Mouse (Mus musculus) left cerebral cortex, adult 11 months (tissue): ENCODE results near the gene Olfr1375.
A peak's percentile ranks its signal among the peaks of the same experiment; 100 is the strongest.
"Not testable (repeated sequence)": the region's sequence is repeated elsewhere in the genome, so short reads cannot be mapped to it uniquely, and the experiment has no call there.

Experiments used
- DNase-seq: peaks from one replicate; pipeline ENCODE4 v3.0.0; 2022; ENCODE audit warnings: low spot score

Olfr1375 gene

GRCm38 (mm10) chr11:51047809-51048208 lies at the start of gene Olfr1375:
Gene Olfr1375, plus strand, starts transcription at chr11:51048109.
- not testable (repeated sequence) for DNase-seq

GRCm38 (mm10) chr11:51003296-51003695 lies 44.6 kb upstream of the Olfr1375 start, which contains the start of gene Olfr51:
Gene Olfr51, plus strand, starts transcription at chr11:51003596.
- DNase-seq: no peak

- DNase-seq: no peak
These were observed 36.1 kb upstream of the Olfr1375 start for GRCm38 (mm10) chr11:51011821-51012220.

- DNase-seq: no peak
These were observed 34.0 kb upstream of the Olfr1375 start, which contains the start of gene Olfr54 for GRCm38 (mm10) chr11:51013936-51014335. Gene Olfr54, plus strand, starts transcription at chr11:51014236.

GRCm38 (mm10) chr11:51016341-51016740 lies 31.6 kb upstream of the Olfr1375 start:
- DNase-seq: no peak

GRCm38 (mm10) chr11:51026811-51027210 lies 21.1 kb upstream of the Olfr1375 start:
- DNase-seq: not testable (repeated sequence)

- not testable (repeated sequence) for DNase-seq
These were observed 18.5 kb upstream of the Olfr1375 start for GRCm38 (mm10) chr11:51029381-51029780.

GRCm38 (mm10) chr11:51030225-51030624 lies 17.7 kb upstream of the Olfr1375 start:
- no peak for DNase-seq

GRCm38 (mm10) chr11:51032851-51033250 lies 15.1 kb upstream of the Olfr1375 start:
- no peak for DNase-seq

- DNase-seq: not testable (repeated sequence)
These were observed 13.8 kb upstream of the Olfr1375 start for GRCm38 (mm10) chr11:51034141-51034540.

GRCm38 (mm10) chr11:51035951-51036350 lies 12.0 kb upstream of the Olfr1375 start:
- no peak for DNase-seq

GRCm38 (mm10) chr11:51044776-51045175 lies 3.1 kb upstream of the Olfr1375 start:
- not testable (repeated sequence) for DNase-seq

GRCm38 (mm10) chr11:51051678-51052077 lies 3.8 kb downstream of the Olfr1375 start:
- no peak for DNase-seq

GRCm38 (mm10) chr11:51053230-51053629 lies 5.3 kb downstream of the Olfr1375 start:
- DNase-seq: no peak

GRCm38 (mm10) chr11:51059151-51059571 lies 11.3 kb downstream of the Olfr1375 start, which contains the start of gene Zfp354a:
Gene Zfp354a, plus strand, starts transcription at chr11:51059257.
- peak; percentile 70 for DNase-seq

- DNase-seq: no peak
These were observed 11.7 kb downstream of the Olfr1375 start for GRCm38 (mm10) chr11:51059640-51060039.

- DNase-seq: no peak
These were observed 13.1 kb downstream of the Olfr1375 start for GRCm38 (mm10) chr11:51060981-51061380.

GRCm38 (mm10) chr11:51063276-51063675 lies 15.4 kb downstream of the Olfr1375 start:
- DNase-seq: no peak

GRCm38 (mm10) chr11:51063841-51064240 lies 15.9 kb downstream of the Olfr1375 start:
- DNase-seq: no peak

GRCm38 (mm10) chr11:51084527-51084926 lies 36.6 kb downstream of the Olfr1375 start:
- no peak for DNase-seq

- no peak for DNase-seq
These were observed 37.4 kb downstream of the Olfr1375 start for GRCm38 (mm10) chr11:51085269-51085668.
